In the genomic region with DNA sequence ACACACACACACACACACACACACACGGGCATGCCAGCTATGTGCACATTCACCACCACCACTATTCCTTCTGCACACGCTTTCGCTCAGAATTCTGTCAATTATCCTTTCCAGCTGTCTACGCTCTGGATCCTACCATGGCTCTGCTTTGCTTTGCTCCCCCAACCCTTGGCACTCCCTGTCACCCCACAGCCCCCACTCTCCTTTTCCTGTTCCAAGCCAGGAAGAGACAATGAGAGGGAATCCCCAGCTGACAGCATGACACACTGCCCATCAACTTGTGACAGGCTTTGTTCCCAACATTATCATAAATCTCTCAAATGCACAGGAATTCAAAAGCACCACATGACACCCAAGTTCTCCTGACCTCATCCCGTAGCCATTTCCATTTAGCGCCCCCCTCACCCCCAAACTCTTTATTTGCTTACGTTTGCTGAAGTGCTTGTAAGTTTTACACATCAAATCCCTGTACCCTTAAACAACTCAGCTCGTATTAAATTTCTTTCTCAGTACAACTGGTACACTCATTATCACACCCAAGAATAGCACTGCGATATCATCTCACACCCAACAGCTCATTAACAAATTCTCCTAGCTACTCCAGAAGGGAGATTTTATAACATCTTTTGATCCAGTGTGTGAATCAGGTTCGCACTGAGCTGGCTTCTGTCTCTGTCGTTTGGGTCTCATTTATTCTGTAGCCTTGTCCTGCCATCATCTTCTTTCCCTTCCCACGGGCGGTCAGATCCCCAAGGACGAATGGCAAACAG, we compare ENCODE assay signal across 19 mouse cellular contexts.
DNase-seq lines count a peak whose midpoint lies in the region; ATAC-seq lines count a peak whose summit lies in the region.
"Had no signal": no experiment of that assay in that cellular context is flagged by ENCODE, and none has a peak within 500 bp of the region (broad histone marks: within the 10 kb centered on the region; RNA-seq: fewer than 3 reads in every experiment).

No protein-coding gene starts in this region.

- no peaks in the 10 kb centered on the region for H3K4me1 ChIP-seq in forebrain, embryonic 14.5 days (ENCODE audit: control insufficient read depth, insufficient read depth, low read length)
- peaks cover 5% of the 10 kb centered on the region; the same call in 1 of the 2 replicates for H3K4me1 ChIP-seq in forebrain, embryonic 11.5 days (replicated peaks; ENCODE audit: control insufficient read depth, insufficient read depth, low read length)
- H3K4me1 ChIP-seq: megakaryocyte, embryonic 14.5 days had no signal

- no peak overlapping the region for H3K4me2 ChIP-seq in forebrain, embryonic 14.5 days (ENCODE audit: low read length)
- H3K4me2 ChIP-seq in forebrain, embryonic 11.5 days (ENCODE audit: low read depth, low read length, severe bottlenecking): no peak overlapping the region
- H3K4me2 ChIP-seq: hindbrain, embryonic 15.5 days; limb, embryonic 15.5 days had no signal

- H3K9me3 ChIP-seq in forebrain, embryonic 14.5 days (replicated peaks; ENCODE audit: control insufficient read depth, low read length): no peaks in the 10 kb centered on the region
- no peaks in the 10 kb centered on the region for H3K9me3 ChIP-seq in forebrain, embryonic 11.5 days (ENCODE audit: control insufficient read depth, low read length)
- H3K9me3 ChIP-seq: hindbrain, embryonic 15.5 days; limb, embryonic 15.5 days had no signal

- WGBS in forebrain, embryonic 14.5 days: 62% methylated on average over 14 of the region's 14 CpGs
- 79% methylated on average over 14 of the region's 14 CpGs for WGBS in forebrain, embryonic 11.5 days

- no peak overlapping the region for H3K4me3 ChIP-seq in forebrain, embryonic 14.5 days (ENCODE audit: low read depth, low read length)
- H3K4me3 ChIP-seq in forebrain, embryonic 11.5 days (ENCODE audit: low read depth, low read length): no peak overlapping the region
- H3K4me3 ChIP-seq: heart, adult 2 months; hindbrain, embryonic 15.5 days; limb, embryonic 15.5 days; megakaryocyte, embryonic 14.5 days had no signal

- peak; percentile 19 for DNase-seq in forebrain, embryonic 14.5 days (ENCODE audit: low spot score)
- no peak for DNase-seq in forebrain, embryonic 11.5 days (ENCODE audit: low spot score)
- DNase-seq in layer of hippocampus, adult 9-11 months: peak; percentile 16
- DNase-seq in layer of hippocampus, adult 11-12 months (ENCODE audit: low spot score): no peak
- DNase-seq in right cerebral cortex, adult 2 months (ENCODE audit: low spot score in 2 of 2): peak; percentile 7 to 8
- no peak for DNase-seq in right cerebral cortex, postnatal 10 days (ENCODE audit: low spot score in 2 of 2)
- no peak for DNase-seq in cerebellum, adult 9-10 months
- DNase-seq in gastrocnemius, postnatal 25 days: no peak
- DNase-seq: adrenal gland, postnatal 14 days; cerebellum, adult 2 months; heart, adult 2 months; kidney, adult 18-20 months; kidney, postnatal 36 days; thymus, postnatal 4 days had no signal

- H3K9ac ChIP-seq in forebrain, embryonic 14.5 days (ENCODE audit: low read length): no peak overlapping the region
- H3K9ac ChIP-seq in forebrain, embryonic 11.5 days (ENCODE audit: low read length): no peak overlapping the region
- H3K9ac ChIP-seq: hindbrain, embryonic 15.5 days; limb, embryonic 15.5 days had no signal

- peak; percentile 52; the same call in 1 of the 2 replicates for ATAC-seq in forebrain, embryonic 14.5 days
- ATAC-seq in forebrain, embryonic 11.5 days (replicated peaks; ENCODE audit: low FRiP score): no peak
- ATAC-seq: midbrain, embryonic 16.5 days had no signal

- H3K27me3 ChIP-seq in forebrain, embryonic 14.5 days (replicated peaks; ENCODE audit: control insufficient read depth, insufficient read depth, low read length): no peaks in the 10 kb centered on the region
- H3K27me3 ChIP-seq in forebrain, embryonic 11.5 days (ENCODE audit: control insufficient read depth, insufficient read depth, low read length): no peaks in the 10 kb centered on the region; the same call in 1 of the 2 replicates
- H3K27me3 ChIP-seq: CH12.LX; hindbrain, embryonic 15.5 days; limb, embryonic 15.5 days; megakaryocyte, embryonic 14.5 days had no signal

- H3K27ac ChIP-seq in forebrain, embryonic 14.5 days (ENCODE audit: low read depth, low read length): no peak overlapping the region
- H3K27ac ChIP-seq in forebrain, embryonic 11.5 days (ENCODE audit: low read depth, low read length): no peak overlapping the region
- H3K27ac ChIP-seq: heart, adult 2 months; hindbrain, embryonic 15.5 days; limb, embryonic 15.5 days had no signal

- H3K36me3 ChIP-seq in forebrain, embryonic 14.5 days (ENCODE audit: control insufficient read depth, insufficient read depth, low read length): no peaks in the 10 kb centered on the region
- H3K36me3 ChIP-seq in forebrain, embryonic 11.5 days (ENCODE audit: control insufficient read depth, insufficient read depth, low read length): no peaks in the 10 kb centered on the region
- H3K36me3 ChIP-seq: hindbrain, embryonic 15.5 days; limb, embryonic 15.5 days had no signal

Comparison
In these comparisons a context has a peak if more than half of its experiments do, and no peak if none do; other contexts are left out.
1. DNase-seq: peak in forebrain, embryonic 14.5 days (single experiment), layer of hippocampus, adult 9-11 months (single experiment) and right cerebral cortex, adult 2 months (2 of 2); none in forebrain, embryonic 11.5 days (single experiment), layer of hippocampus, adult 11-12 months (single experiment), right cerebral cortex, postnatal 10 days (0 of 2), cerebellum, adult 9-10 months (single experiment) and gastrocnemius, postnatal 25 days (single experiment).